In genomic region chr16:7005478-7005877, GRCm38 (mm10) we compare ENCODE assay signal across 9 mouse cellular contexts.
DNase-seq lines count a peak whose midpoint lies in the region; ATAC-seq lines count a peak whose summit lies in the region.
"Had no signal": no experiment of that assay in that cellular context is flagged by ENCODE, and none has a peak within 500 bp of the region (broad histone marks: within the 10 kb centered on the region; RNA-seq: fewer than 3 reads in every experiment).

No protein-coding gene starts in this region.

- H3K4me2 ChIP-seq in hindbrain, embryonic 13.5 days = no peak overlapping the region
- H3K4me2 ChIP-seq in hindbrain, embryonic 12.5 days (replicated peaks) = no peak overlapping the region
- H3K4me2 ChIP-seq: heart, embryonic 15.5 days had no signal

- H3K9me3 ChIP-seq in hindbrain, embryonic 10.5 days = no peaks in the 10 kb centered on the region
- H3K9me3 ChIP-seq in hindbrain, embryonic 13.5 days = no peaks in the 10 kb centered on the region
- no peaks in the 10 kb centered on the region for H3K9me3 ChIP-seq in hindbrain, embryonic 12.5 days (replicated peaks)
- H3K9me3 ChIP-seq: heart, embryonic 15.5 days had no signal

- H3K36me3 ChIP-seq in hindbrain, embryonic 10.5 days = no peaks in the 10 kb centered on the region
- H3K36me3 ChIP-seq in hindbrain, embryonic 13.5 days = no peaks in the 10 kb centered on the region
- no peaks in the 10 kb centered on the region for H3K36me3 ChIP-seq in hindbrain, embryonic 12.5 days
- H3K36me3 ChIP-seq: heart, embryonic 15.5 days had no signal

- no peak for ATAC-seq in hindbrain, embryonic 13.5 days (ENCODE audit: low FRiP score)
- no peak for ATAC-seq in hindbrain, embryonic 12.5 days (ENCODE audit: low FRiP score)

- no peak overlapping the region for H3K27ac ChIP-seq in hindbrain, embryonic 10.5 days
- H3K27ac ChIP-seq in hindbrain, embryonic 13.5 days = no peak overlapping the region
- H3K27ac ChIP-seq in hindbrain, embryonic 12.5 days = no peak overlapping the region
- H3K27ac ChIP-seq: heart, embryonic 15.5 days had no signal

- H3K4me3 ChIP-seq in hindbrain, embryonic 10.5 days = no peak overlapping the region
- H3K4me3 ChIP-seq in hindbrain, embryonic 13.5 days = no peak overlapping the region
- no peak overlapping the region for H3K4me3 ChIP-seq in hindbrain, embryonic 12.5 days
- H3K4me3 ChIP-seq: heart, embryonic 15.5 days had no signal

- no peak overlapping the region for H3K9ac ChIP-seq in hindbrain, embryonic 13.5 days
- H3K9ac ChIP-seq in hindbrain, embryonic 12.5 days = no peak overlapping the region
- H3K9ac ChIP-seq: heart, embryonic 15.5 days had no signal

- no peaks in the 10 kb centered on the region for H3K27me3 ChIP-seq in hindbrain, embryonic 10.5 days (ENCODE audit: insufficient read depth, poor library complexity, severe bottlenecking)
- no peaks in the 10 kb centered on the region for H3K27me3 ChIP-seq in hindbrain, embryonic 13.5 days
- H3K27me3 ChIP-seq in hindbrain, embryonic 12.5 days = no peaks in the 10 kb centered on the region
- H3K27me3 ChIP-seq: heart, embryonic 15.5 days had no signal

- H3K4me1 ChIP-seq in hindbrain, embryonic 10.5 days (replicated peaks) = no peaks in the 10 kb centered on the region
- H3K4me1 ChIP-seq in hindbrain, embryonic 13.5 days (replicated peaks) = no peaks in the 10 kb centered on the region
- H3K4me1 ChIP-seq in hindbrain, embryonic 12.5 days = no peaks in the 10 kb centered on the region
- H3K4me1 ChIP-seq: heart, embryonic 15.5 days had no signal

- 23% methylated on average over 3 of the region's 3 CpGs for WGBS in hindbrain, embryonic 10.5 days
- 22% methylated on average over 3 of the region's 3 CpGs for WGBS in hindbrain, embryonic 13.5 days
- WGBS in hindbrain, embryonic 12.5 days = 19% methylated on average over 3 of the region's 3 CpGs

- peak; percentile 58 for DNase-seq in hindbrain, embryonic 10.5 days (ENCODE audit: low spot score)
- DNase-seq in 416B (ENCODE audit: low read depth) (peak; percentile 32), adipocyte (ENCODE audit: low spot score) (peak; percentile 15)
- peak; percentile 11 for DNase-seq in embryo, embryonic 11.5 days (ENCODE audit: low read depth, low spot score)
- DNase-seq in layer of hippocampus, adult 11-12 months (ENCODE audit: low spot score) = peak; percentile 57
- peak; percentile 37 for DNase-seq in mesoderm, embryonic 11.5 days (ENCODE audit: low read depth, low spot score)
